Mouse (Mus musculus): Measurements from ENCODE around the gene Ripply2. TPM values are rescaled to one million over a fixed set of nuclear protein-coding genes. Genes with fewer than 3 reads are reported as not detected.

Ripply2 gene
- polyA plus RNA-seq, 2 experiments: not detected

DNA sequence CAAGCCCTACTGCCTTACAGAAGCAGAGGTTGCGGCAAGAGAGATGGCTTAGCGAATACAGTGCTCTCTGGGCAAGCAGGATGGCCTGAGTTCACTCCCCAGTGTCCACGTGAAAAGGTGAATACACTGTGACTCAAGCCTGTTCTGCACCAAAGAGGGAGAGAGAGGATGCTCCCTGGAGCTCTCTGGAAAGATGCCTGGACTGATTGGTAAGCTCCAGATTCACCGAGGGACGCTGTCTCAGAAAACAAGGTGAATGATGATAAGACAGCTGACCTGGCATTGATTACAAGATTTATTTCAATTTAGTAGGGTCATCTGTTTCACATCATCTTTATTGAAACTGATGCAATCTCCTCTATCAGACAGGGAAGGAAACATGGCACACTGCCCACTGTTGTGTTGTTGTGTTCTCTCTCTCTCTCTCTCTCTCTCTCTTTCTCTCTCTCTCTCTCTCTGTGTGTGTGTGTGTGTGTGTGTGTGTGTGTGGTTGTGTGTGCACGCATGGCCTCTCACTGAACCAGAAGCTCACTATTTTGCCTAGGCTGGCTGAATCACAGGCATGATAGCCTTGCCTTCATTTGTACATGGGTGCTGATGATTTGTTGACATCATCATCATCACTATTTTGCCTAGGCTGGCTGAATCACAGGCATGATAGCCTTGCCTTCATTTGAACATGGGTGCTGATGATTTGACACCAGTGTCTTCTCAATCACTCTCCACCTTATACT is 10.5 kb upstream of the Ripply2 start:
- Histone ChIP-seq H3K4me3 (ENCODE audit: insufficient read depth in 1 of 2, low read depth in 2 of 2, low read length in 2 of 2) (no peak overlapping the region), H3K4me2 (ENCODE audit: low read depth) (no peak overlapping the region), H3K4me1 (replicated peaks; ENCODE audit: control insufficient read depth in 2 of 2, insufficient read depth in 2 of 2, low read length in 1 of 2) (no peaks in the 10 kb centered on the region), H3K36me3 (replicated peaks; ENCODE audit: control insufficient read depth, insufficient read depth, low read depth) (no peaks in the 10 kb centered on the region), H3K27me3 (ENCODE audit: control insufficient read depth, insufficient read depth, low read length) (no peaks in the 10 kb centered on the region), H3K9ac (replicated peaks) (no peak overlapping the region), H3K9me3 (ENCODE audit: control insufficient read depth, low read length) (no peaks in the 10 kb centered on the region), H3K27ac (no peak overlapping the region)
- TF ChIP-seq EP300 (IDR thresholded peaks at IDR 0.05; ENCODE audit: low read depth) (no peak), CTCF (IDR thresholded peaks at IDR 0.05; ENCODE audit: low read depth) (no peak)
- ATAC-seq (ENCODE audit: insufficient read depth) (no peak), DNase-seq (ENCODE audit: low read depth in 3 of 3, low spot score in 3 of 3) (no peak)
- WGBS (ENCODE audit: insufficient replicate concordance): 73% methylated on average over 6 of the region's 6 CpGs

DNA sequence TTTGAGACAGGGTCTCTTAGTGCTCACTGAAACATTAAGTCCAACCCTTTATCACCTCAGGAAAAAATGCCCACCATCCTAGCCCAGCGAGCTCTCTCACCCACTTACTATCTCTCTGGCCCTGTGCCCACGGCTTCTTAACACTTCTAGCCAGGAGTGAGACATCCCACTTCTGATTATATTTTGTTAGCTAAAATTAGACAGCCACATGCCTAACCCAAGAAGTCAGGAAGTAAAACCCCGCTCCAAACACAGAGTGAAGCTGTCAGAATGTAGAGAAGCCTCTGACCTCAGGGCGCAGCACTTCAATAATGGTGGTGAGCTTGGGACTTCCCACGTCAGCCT is 9.9 kb upstream of the Ripply2 start:
- no peak for DNase-seq (ENCODE audit: low read depth in 3 of 3, low spot score in 3 of 3)
- H3K27ac ChIP-seq: no peak overlapping the region
- H3K9me3 ChIP-seq (ENCODE audit: control insufficient read depth, low read length): no peaks in the 10 kb centered on the region
- no peaks in the 10 kb centered on the region for H3K27me3 ChIP-seq (ENCODE audit: control insufficient read depth, insufficient read depth, low read length)
- no peak overlapping the region for H3K4me3 ChIP-seq (ENCODE audit: insufficient read depth in 1 of 2, low read depth in 2 of 2, low read length in 2 of 2)
- no peak for ATAC-seq (ENCODE audit: insufficient read depth)
- 38% methylated on average over 5 of the region's 5 CpGs for WGBS (ENCODE audit: insufficient replicate concordance)
- no peaks in the 10 kb centered on the region for H3K4me1 ChIP-seq (replicated peaks; ENCODE audit: control insufficient read depth in 2 of 2, insufficient read depth in 2 of 2, low read length in 1 of 2)
- no peak overlapping the region for H3K9ac ChIP-seq (replicated peaks)
- no peak for TF ChIP-seq CTCF (IDR thresholded peaks at IDR 0.05; ENCODE audit: low read depth)
- no peak for TF ChIP-seq EP300 (IDR thresholded peaks at IDR 0.05; ENCODE audit: low read depth)
- no peak overlapping the region for H3K4me2 ChIP-seq (ENCODE audit: low read depth)
- no peaks in the 10 kb centered on the region for H3K36me3 ChIP-seq (replicated peaks; ENCODE audit: control insufficient read depth, insufficient read depth, low read depth)

DNA sequence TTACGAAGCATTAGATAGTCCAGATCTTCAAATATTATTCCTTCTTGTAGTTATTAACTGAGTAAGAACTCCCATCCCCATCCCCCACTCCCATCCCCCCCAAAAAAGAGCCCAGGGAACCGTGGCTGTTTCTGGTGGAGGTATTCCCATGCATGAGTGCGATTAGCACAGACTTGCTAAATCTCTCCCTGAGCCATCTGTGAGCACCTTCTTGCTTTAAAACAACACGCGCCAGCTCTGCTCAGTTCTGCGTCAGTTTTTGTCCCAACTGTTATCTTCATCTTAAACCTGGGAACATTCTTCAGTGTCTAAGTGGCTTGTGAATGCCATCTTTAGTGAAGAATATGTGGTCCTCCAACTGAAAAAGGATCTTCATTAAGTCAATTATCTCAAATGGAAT is 6.8 kb upstream of the Ripply2 start:
- 41% methylated on average over 6 of the region's 6 CpGs for WGBS (ENCODE audit: insufficient replicate concordance)
- ATAC-seq (ENCODE audit: insufficient read depth): no peak
- TF ChIP-seq CTCF (IDR thresholded peaks at IDR 0.05; ENCODE audit: low read depth): no peak
- no peak for TF ChIP-seq EP300 (IDR thresholded peaks at IDR 0.05; ENCODE audit: low read depth)

DNA sequence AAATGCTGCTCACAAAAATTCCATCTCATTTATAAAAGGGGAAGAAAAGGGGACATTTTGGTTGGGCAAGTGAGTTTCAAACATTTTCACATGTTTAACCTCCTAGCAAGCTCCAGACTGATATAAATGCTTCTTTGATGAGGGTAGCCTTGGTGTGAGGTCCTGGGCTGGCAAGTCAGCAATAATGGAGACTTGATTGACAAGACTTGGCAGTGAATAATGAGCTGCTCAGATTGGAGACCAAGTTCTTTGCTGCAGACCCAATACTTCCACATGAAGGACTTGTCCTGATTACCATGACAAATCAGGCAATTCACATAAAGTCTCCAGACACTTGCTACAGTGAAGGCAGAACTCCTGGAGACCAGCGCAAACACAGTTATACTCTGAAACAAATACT is 6.4 kb upstream of the Ripply2 start:
- 86% methylated on average over 1 of the region's 1 CpGs for WGBS (ENCODE audit: insufficient replicate concordance)
- no peak for DNase-seq (ENCODE audit: low read depth in 3 of 3, low spot score in 3 of 3)
- H3K4me1 ChIP-seq (replicated peaks; ENCODE audit: control insufficient read depth in 2 of 2, insufficient read depth in 2 of 2, low read length in 1 of 2): no peaks in the 10 kb centered on the region
- TF ChIP-seq CTCF (IDR thresholded peaks at IDR 0.05; ENCODE audit: low read depth): no peak
- no peak for TF ChIP-seq EP300 (IDR thresholded peaks at IDR 0.05; ENCODE audit: low read depth)
- no peak overlapping the region for H3K4me2 ChIP-seq (ENCODE audit: low read depth)
- H3K27me3 ChIP-seq (ENCODE audit: control insufficient read depth, insufficient read depth, low read length): peaks cover 4% of the 10 kb centered on the region
- H3K9ac ChIP-seq (replicated peaks): no peak overlapping the region
- ATAC-seq (ENCODE audit: insufficient read depth): no peak
- no peaks in the 10 kb centered on the region for H3K36me3 ChIP-seq (replicated peaks; ENCODE audit: control insufficient read depth, insufficient read depth, low read depth)
- no peaks in the 10 kb centered on the region for H3K9me3 ChIP-seq (ENCODE audit: control insufficient read depth, low read length)
- no peak overlapping the region for H3K27ac ChIP-seq
- no peak overlapping the region for H3K4me3 ChIP-seq (ENCODE audit: insufficient read depth in 1 of 2, low read depth in 2 of 2, low read length in 2 of 2)

More for the DNA sequence above, 6.8 kb upstream of the Ripply2 start:
- H3K4me3 ChIP-seq (ENCODE audit: insufficient read depth in 1 of 2, low read depth in 2 of 2, low read length in 2 of 2): no peak overlapping the region
- H3K4me2 ChIP-seq (ENCODE audit: low read depth): no peak overlapping the region
- H3K9me3 ChIP-seq (ENCODE audit: control insufficient read depth, low read length): no peaks in the 10 kb centered on the region
- 0 out of 2 replicates have a peak, but pooled peaks cover 3% of the 10 kb centered on the region for H3K27me3 ChIP-seq (ENCODE audit: control insufficient read depth, insufficient read depth, low read length)
- no peak for DNase-seq (ENCODE audit: low read depth in 3 of 3, low spot score in 3 of 3)
- H3K27ac ChIP-seq: no peak overlapping the region
- H3K9ac ChIP-seq (replicated peaks): no peak overlapping the region
- H3K36me3 ChIP-seq (replicated peaks; ENCODE audit: control insufficient read depth, insufficient read depth, low read depth): no peaks in the 10 kb centered on the region
- no peaks in the 10 kb centered on the region for H3K4me1 ChIP-seq (replicated peaks; ENCODE audit: control insufficient read depth in 2 of 2, insufficient read depth in 2 of 2, low read length in 1 of 2)

DNA sequence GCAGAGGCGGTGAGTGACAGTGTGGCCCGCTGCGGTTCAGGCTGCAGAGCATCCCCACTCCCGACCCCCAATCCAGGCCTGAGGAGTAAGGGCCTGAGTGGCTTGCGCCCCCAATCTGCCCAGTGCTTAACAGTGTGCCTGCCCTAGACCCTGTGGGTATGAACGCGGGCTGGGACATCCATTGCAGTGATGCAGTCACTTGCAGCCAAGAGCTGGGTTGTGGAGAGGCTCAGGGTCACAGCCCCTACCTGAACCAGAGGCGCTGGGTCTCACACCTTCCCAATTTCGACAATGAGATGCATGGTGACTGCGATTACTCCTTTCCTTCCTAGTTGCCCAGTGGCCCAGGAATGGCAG is 579 bp downstream of the Ripply2 start:
- no peak overlapping the region for H3K27ac ChIP-seq
- H3K4me1 ChIP-seq (replicated peaks; ENCODE audit: control insufficient read depth in 2 of 2, insufficient read depth in 2 of 2, low read length in 1 of 2): no peaks in the 10 kb centered on the region
- 3% methylated on average over 10 of the region's 10 CpGs for WGBS (ENCODE audit: insufficient replicate concordance)
- no peak overlapping the region for H3K4me3 ChIP-seq (ENCODE audit: insufficient read depth in 1 of 2, low read depth in 2 of 2, low read length in 2 of 2)
- no peaks in the 10 kb centered on the region for H3K36me3 ChIP-seq (replicated peaks; ENCODE audit: control insufficient read depth, insufficient read depth, low read depth)
- no peak for ATAC-seq (ENCODE audit: insufficient read depth)
- DNase-seq (ENCODE audit: low read depth in 3 of 3, low spot score in 3 of 3): no peak
- peaks cover 38% of the 10 kb centered on the region for H3K27me3 ChIP-seq (ENCODE audit: control insufficient read depth, insufficient read depth, low read length)
- no peaks in the 10 kb centered on the region for H3K9me3 ChIP-seq (ENCODE audit: control insufficient read depth, low read length)
- H3K4me2 ChIP-seq (ENCODE audit: low read depth): no peak overlapping the region; the same call in 1 of the 2 replicates
- no peak overlapping the region for H3K9ac ChIP-seq (replicated peaks)
- TF ChIP-seq CTCF (IDR thresholded peaks at IDR 0.05; ENCODE audit: low read depth): no peak
- TF ChIP-seq EP300 (IDR thresholded peaks at IDR 0.05; ENCODE audit: low read depth): no peak

Measured in liver, embryonic 14.5 days (tissue).